Mouse (Mus musculus) adrenal gland, postnatal 4 days (tissue): ENCODE measurements at regions not wholly inside any gene's neighbourhood (a gene's known extent, or its start where the extent isn't known, plus 50 kb on each side); places are given as distances from the start of the nearest gene placed in this dataset.

Experiments
- DNase-seq, 2 experiments: peaks; one replicate each; pipeline ENCODE4 v3.0.0; 2021 to 2022; ENCODE audit warnings: low spot score in 2 of 2, mixed read lengths in 2 of 2

- DNase-seq = no peak
These were observed 144.2 kb upstream of the Marcks start for GRCm38 (mm10) chr10:37282951-37283350.

GRCm38 (mm10) chr10:37280823-37281222 is 142.1 kb upstream of the Marcks start:
- no peak for DNase-seq

- DNase-seq = no peak
These were observed 141.6 kb upstream of the Marcks start for GRCm38 (mm10) chr10:37280150-37280820.

- no peak for DNase-seq
These were observed 140.6 kb upstream of the Marcks start for GRCm38 (mm10) chr10:37279316-37279715.

- DNase-seq = no peak
These were observed 137.1 kb upstream of the Marcks start for GRCm38 (mm10) chr10:37275857-37276256.

GRCm38 (mm10) chr10:37275271-37275670 is 136.6 kb upstream of the Marcks start:
- DNase-seq = no peak

- no peak for DNase-seq
These were observed 133.2 kb upstream of the Marcks start for GRCm38 (mm10) chr10:37271967-37272366.

GRCm38 (mm10) chr10:37270236-37271000 is 131.7 kb upstream of the Marcks start:
- DNase-seq = no peak

GRCm38 (mm10) chr10:37266909-37267308 is 128.2 kb upstream of the Marcks start:
- no peak for DNase-seq

- DNase-seq = no peak
These were observed 122.2 kb upstream of the Marcks start for GRCm38 (mm10) chr10:37260791-37261488.

GRCm38 (mm10) chr10:37259186-37259585 is 120.5 kb upstream of the Marcks start:
- no peak for DNase-seq

GRCm38 (mm10) chr10:37257544-37257943 is 118.8 kb upstream of the Marcks start:
- no peak for DNase-seq

- no peak for DNase-seq
These were observed 112.3 kb upstream of the Marcks start for GRCm38 (mm10) chr10:37250934-37251521.

- DNase-seq = no peak
These were observed 111.4 kb upstream of the Marcks start for GRCm38 (mm10) chr10:37250157-37250556.

- DNase-seq = no peak
These were observed 110.8 kb upstream of the Marcks start for GRCm38 (mm10) chr10:37249511-37249910.

- no peak for DNase-seq
These were observed 108.4 kb upstream of the Marcks start for GRCm38 (mm10) chr10:37247121-37247520.

- no peak for DNase-seq
These were observed 104.4 kb upstream of the Marcks start for GRCm38 (mm10) chr10:37243136-37243535.

GRCm38 (mm10) chr10:37241821-37242263 is 103.1 kb upstream of the Marcks start:
- no peak for DNase-seq

- no peak for DNase-seq
These were observed 101.9 kb upstream of the Marcks start for GRCm38 (mm10) chr10:37240634-37241033.

GRCm38 (mm10) chr10:37240201-37240600 is 101.5 kb upstream of the Marcks start:
- no peak for DNase-seq

- DNase-seq = no peak
These were observed 97.5 kb upstream of the Marcks start for GRCm38 (mm10) chr10:37236001-37236822.
